Comparison of ENCODE assay signal across 14 mouse cellular contexts in genomic region chr6:54352931-54353690, GRCm38 (mm10). TPM values are rescaled to one million over a fixed set of nuclear protein-coding genes. Genes with fewer than 3 reads are reported as not detected.
DNase-seq lines count a peak whose midpoint lies in the region; ATAC-seq and TF ChIP-seq lines count a peak whose summit lies in the region.
"Had no signal": no experiment of that assay in that cellular context is flagged by ENCODE, and none has a peak within 500 bp of the region (broad histone marks: within the 10 kb centered on the region; RNA-seq: fewer than 3 reads in every experiment).

No protein-coding gene starts in this region.

- H3K9ac ChIP-seq in kidney, embryonic 15.5 days = no peak overlapping the region
- no peak overlapping the region for H3K9ac ChIP-seq in kidney, postnatal 0 days (ENCODE audit: low read depth, low read length)
- H3K9ac ChIP-seq: embryonic facial prominence, embryonic 15.5 days; hindbrain, embryonic 12.5 days; neural tube, embryonic 12.5 days had no signal

- peaks cover 14% of the 10 kb centered on the region for H3K4me1 ChIP-seq in kidney, embryonic 15.5 days
- no peaks in the 10 kb centered on the region for H3K4me1 ChIP-seq in kidney, postnatal 0 days (replicated peaks; ENCODE audit: insufficient read depth, low read length)
- peaks cover 28% of the 10 kb centered on the region; the same call in 1 of the 2 replicates for H3K4me1 ChIP-seq in small intestine, adult 2 months (ENCODE audit: control insufficient read depth, insufficient read depth, insufficient read length, low read length)
- H3K4me1 ChIP-seq: embryonic facial prominence, embryonic 15.5 days; neural tube, embryonic 12.5 days had no signal

- no peaks in the 10 kb centered on the region for H3K36me3 ChIP-seq in kidney, embryonic 15.5 days
- H3K36me3 ChIP-seq in kidney, postnatal 0 days (ENCODE audit: insufficient read depth, low read length) = no peaks in the 10 kb centered on the region
- no peaks in the 10 kb centered on the region for H3K36me3 ChIP-seq in small intestine, adult 2 months (ENCODE audit: control insufficient read depth, insufficient read depth, low read length)
- H3K36me3 ChIP-seq: embryonic facial prominence, embryonic 15.5 days; hindbrain, embryonic 12.5 days; midbrain, embryonic 10.5 days; neural tube, embryonic 12.5 days had no signal

- H3K27ac ChIP-seq in kidney, embryonic 15.5 days = no peak overlapping the region
- no peak overlapping the region for H3K27ac ChIP-seq in kidney, postnatal 0 days
- H3K27ac ChIP-seq in small intestine, adult 2 months (ENCODE audit: insufficient read depth, low read depth, low read length) = peak overlapping the region; percentile 99
- H3K27ac ChIP-seq: embryonic facial prominence, embryonic 15.5 days; hindbrain, embryonic 12.5 days; midbrain, embryonic 10.5 days; neural tube, embryonic 12.5 days had no signal

- DNase-seq in kidney, adult 18-20 months = peak; percentile 36
- peak; percentile 57 for DNase-seq in adrenal gland, adult 8-10 months
- DNase-seq in kidney, postnatal 0 days (ENCODE audit: low spot score) = peak; percentile 29
- DNase-seq in gastrocnemius, adult 18-20 months (ENCODE audit: low spot score) = no peak
- DNase-seq in cerebellum, adult 11-12 months = no peak
- DNase-seq: thymus, postnatal 14 days had no signal

- H3K4me3 ChIP-seq in kidney, embryonic 15.5 days (replicated peaks) = no peak overlapping the region
- H3K4me3 ChIP-seq in kidney, postnatal 0 days (replicated peaks; ENCODE audit: low read depth, low read length) = no peak overlapping the region
- no peak overlapping the region for H3K4me3 ChIP-seq in small intestine, adult 2 months (ENCODE audit: low read depth, low read length)
- H3K4me3 ChIP-seq: embryonic facial prominence, embryonic 15.5 days; hindbrain, embryonic 12.5 days; midbrain, embryonic 10.5 days; neural tube, embryonic 12.5 days had no signal

- H3K27me3 ChIP-seq in kidney, embryonic 15.5 days = no peaks in the 10 kb centered on the region
- H3K27me3 ChIP-seq in kidney, postnatal 0 days (ENCODE audit: insufficient read depth, low read length) = no peaks in the 10 kb centered on the region
- H3K27me3 ChIP-seq in small intestine, adult 2 months (ENCODE audit: control insufficient read depth, insufficient read depth, low read length) = no peaks in the 10 kb centered on the region
- H3K27me3 ChIP-seq: embryonic facial prominence, embryonic 15.5 days; hindbrain, embryonic 12.5 days; neural tube, embryonic 12.5 days; Patski had no signal

- 56% methylated on average over 14 of the region's 14 CpGs for WGBS in kidney, embryonic 15.5 days
- 50% methylated on average over 14 of the region's 14 CpGs for WGBS in kidney, postnatal 0 days
- 23% methylated on average over 14 of the region's 14 CpGs for WGBS in small intestine, adult 2 months

- TF ChIP-seq POLR2A in small intestine, adult 2 months (IDR thresholded peaks at IDR 0.05; ENCODE audit: low read depth, low read length) = no peak

- H3K9me3 ChIP-seq in kidney, embryonic 15.5 days (replicated peaks) = no peaks in the 10 kb centered on the region
- no peaks in the 10 kb centered on the region for H3K9me3 ChIP-seq in kidney, postnatal 0 days (replicated peaks; ENCODE audit: low read length)
- H3K9me3 ChIP-seq: embryonic facial prominence, embryonic 15.5 days; hindbrain, embryonic 12.5 days; midbrain, embryonic 10.5 days; neural tube, embryonic 12.5 days had no signal

- no peak overlapping the region for H3K4me2 ChIP-seq in kidney, embryonic 15.5 days
- no peak overlapping the region for H3K4me2 ChIP-seq in kidney, postnatal 0 days (ENCODE audit: low read length)
- H3K4me2 ChIP-seq: embryonic facial prominence, embryonic 15.5 days; hindbrain, embryonic 12.5 days; neural tube, embryonic 12.5 days had no signal

- TF ChIP-seq CTCF in kidney, postnatal 0 days (IDR thresholded peaks at IDR 0.05; ENCODE audit: low read depth) = no peak
- no peak for TF ChIP-seq CTCF in small intestine, adult 2 months (IDR thresholded peaks at IDR 0.05; ENCODE audit: extremely low read depth, insufficient read length, insufficient replicate concordance, low read depth, low read length)

- no peak for ATAC-seq in kidney, embryonic 15.5 days (replicated peaks; ENCODE audit: low FRiP score)
- 0 out of 2 replicates have a peak, but pooled peaks have one; percentile 33 for ATAC-seq in kidney, postnatal 0 days (replicated peaks; ENCODE audit: low FRiP score, low read depth)
- no peak for ATAC-seq in CD4-positive, CD25-positive, alpha-beta regulatory T cell, adult 4 months
- ATAC-seq: Patski had no signal

RNA-seq across cellular contexts. Expression of gene Prr15, which starts 27.5 kb away (rescaled TPM):
- 7.3 TPM in 2 replicates for polyA plus RNA-seq in kidney, embryonic 15.5 days (2015; fragmentation: Nextera tagmentation; extraction: Ambion mirVana)
- total RNA-seq in adrenal gland, adult 8-10 months (2022) = 10 to 100 TPM in 2 of 4 experiments, 1 to 10 TPM in 2; 2.8 to 16.1 (median 9.2) TPM
- polyA plus RNA-seq in kidney, postnatal 0 days (2015; fragmentation: Nextera tagmentation; extraction: Ambion mirVana) = 12.1 and 12.3 TPM in 2 replicates
- polyA plus RNA-seq in small intestine, adult 2 months (2012; rRNA removed) = 21.2 and 166 TPM in 2 replicates
- polyA plus RNA-seq in CD4-positive, CD25-positive, alpha-beta regulatory T cell, adult 4 months (2017; shearing (Covaris generic)) = under 1 TPM in 1 of 2 experiments, not detected in 1; 0.56 TPM
- 1 to 10 TPM in 1 of 2 experiments, under 1 TPM in 1; 0.59 to 1.0 TPM for total RNA-seq in gastrocnemius, adult 18-20 months (2021)

Comparison
In these comparisons a context has a peak if more than half of its experiments do, and no peak if none do; other contexts are left out.
1. DNase-seq: peak in kidney, adult 18-20 months (single experiment), adrenal gland, adult 8-10 months (single experiment) and kidney, postnatal 0 days (single experiment); none in gastrocnemius, adult 18-20 months (single experiment) and cerebellum, adult 11-12 months (single experiment).